Mouse (Mus musculus) lung, postnatal 10 days (tissue): ENCODE measurements around the gene Ikzf2.

Experiments
- DNase-seq: peaks from one replicate; pipeline ENCODE4 v3.0.0; 2021

Gene Ikzf2

DNA sequence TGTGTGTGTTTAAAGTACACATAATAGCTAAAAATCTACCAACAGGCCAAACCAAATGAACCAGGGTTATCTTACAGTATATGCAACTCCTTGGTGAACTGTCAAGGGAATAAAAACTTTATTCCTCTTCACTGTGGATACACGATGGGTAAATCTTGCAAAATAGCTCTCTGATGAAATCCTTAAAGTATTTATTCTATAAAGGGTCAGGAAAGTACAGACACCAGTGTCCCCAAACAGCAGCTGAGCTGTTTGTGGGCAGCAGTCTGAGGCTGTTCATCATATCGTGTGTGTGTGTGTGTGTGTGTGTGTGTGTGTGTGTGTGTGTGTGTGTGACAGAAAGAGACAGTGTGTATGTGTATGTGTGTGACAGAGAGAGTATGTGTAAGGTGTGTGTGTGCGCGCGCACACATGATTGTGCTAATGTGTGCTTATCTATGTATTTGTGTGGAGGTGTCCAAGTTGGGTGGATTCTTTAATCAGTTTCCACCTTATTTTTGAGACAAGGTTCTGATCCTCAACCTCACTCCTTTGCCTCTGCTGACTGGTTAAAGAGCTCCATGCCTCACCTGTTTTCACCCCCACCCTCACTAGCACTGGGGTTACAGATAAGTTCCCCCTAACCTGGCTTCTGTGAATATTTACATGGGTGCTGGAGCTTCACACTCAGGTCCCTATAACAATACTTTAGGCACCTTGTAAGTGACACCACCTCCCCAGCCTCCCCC is 102.9 kb downstream of the Ikzf2 start:
- DNase-seq, result no peak

DNA sequence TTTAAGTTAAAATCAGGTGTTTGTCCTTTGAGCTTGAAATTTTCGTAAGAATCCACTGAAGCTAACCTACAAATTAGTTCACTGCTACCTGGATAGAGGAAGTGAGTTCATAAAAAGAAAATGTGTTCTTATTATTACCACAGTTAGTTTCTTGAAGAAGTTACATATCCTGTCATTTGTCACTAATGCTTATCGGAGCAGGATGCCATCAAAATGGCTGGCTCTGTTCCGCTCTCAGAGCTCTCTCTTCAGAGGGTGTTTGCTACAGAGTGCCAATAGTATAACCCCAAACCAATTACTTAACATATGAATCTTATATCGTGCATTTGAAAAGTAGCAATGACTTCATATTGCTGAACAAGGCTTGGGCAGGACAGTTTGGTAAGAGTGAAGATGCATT is 108.1 kb downstream of the Ikzf2 start:
- DNase-seq, result no peak

DNA sequence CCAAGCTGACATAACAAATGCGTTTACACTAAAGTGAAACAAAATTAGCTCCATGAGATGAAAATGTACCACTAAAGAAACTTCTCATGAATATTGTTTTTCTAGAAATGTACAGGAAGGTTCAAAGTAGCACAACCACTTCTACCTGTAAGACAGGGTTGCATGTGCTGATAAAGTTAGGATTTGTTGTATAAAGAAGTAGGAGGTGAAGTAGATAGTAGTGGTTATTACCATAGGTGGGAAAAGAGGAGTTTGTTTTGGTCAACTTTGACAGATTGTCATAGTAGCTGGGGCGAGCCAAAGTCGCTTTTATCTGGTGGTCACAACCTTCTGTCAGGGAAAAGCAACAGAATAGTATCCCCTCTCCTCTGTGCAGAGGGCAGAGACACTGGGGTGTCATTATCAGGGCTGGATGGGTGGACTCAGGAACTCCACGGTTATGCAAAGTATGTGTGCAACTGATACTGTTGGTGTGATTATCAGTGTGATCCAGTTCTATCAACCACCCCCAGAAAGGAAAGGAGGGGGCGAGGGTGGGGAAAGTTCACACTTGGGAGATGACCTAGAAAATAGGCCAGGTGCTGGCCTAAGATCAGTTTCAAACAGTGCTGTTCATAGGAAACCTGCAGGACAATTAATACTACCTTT is 127.5 kb downstream of the Ikzf2 start:
- DNase-seq, result no peak

DNA sequence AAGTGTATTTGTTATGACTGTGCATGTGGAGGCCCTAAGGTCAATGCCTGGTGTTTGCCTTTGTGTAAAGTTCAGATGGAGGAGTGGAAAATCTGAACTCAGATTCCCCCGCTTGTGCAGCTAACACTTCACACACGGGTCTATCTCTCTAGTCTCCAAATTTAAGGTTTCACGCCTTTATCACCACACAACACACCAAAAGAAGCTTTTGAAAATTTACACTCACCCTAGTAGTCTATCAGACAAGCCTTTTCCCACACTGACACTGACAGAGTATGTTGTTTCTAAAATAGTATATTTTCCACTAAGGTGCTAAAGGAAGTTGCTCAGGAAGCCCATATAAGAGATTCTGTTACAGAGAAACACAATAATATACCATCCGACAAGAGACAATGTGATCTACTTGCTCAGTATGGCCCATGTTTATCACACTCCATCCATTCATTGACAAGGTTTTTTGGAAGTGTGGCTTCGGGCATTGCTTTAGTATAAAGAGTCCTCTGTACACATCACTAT is 131.4 kb downstream of the Ikzf2 start:
- no peak for DNase-seq

DNA sequence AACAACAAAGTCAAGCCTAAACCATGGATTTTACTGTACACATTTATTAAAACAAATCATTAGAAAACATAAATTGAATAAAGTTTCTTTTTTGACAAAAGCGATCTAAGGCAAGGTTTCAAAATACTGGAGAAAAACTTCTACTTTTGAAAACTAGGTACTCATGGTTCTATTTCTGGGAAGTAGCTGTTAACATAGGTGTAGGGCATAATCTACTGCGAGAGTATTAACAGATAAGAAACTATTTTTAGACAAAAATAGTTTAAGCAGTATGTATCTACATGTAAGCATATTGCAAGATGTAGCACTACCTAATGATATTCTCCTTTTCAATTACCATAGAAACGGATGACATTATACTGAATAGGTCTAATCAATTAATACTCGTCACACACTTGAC is 137.1 kb downstream of the Ikzf2 start:
- no peak for DNase-seq

DNA sequence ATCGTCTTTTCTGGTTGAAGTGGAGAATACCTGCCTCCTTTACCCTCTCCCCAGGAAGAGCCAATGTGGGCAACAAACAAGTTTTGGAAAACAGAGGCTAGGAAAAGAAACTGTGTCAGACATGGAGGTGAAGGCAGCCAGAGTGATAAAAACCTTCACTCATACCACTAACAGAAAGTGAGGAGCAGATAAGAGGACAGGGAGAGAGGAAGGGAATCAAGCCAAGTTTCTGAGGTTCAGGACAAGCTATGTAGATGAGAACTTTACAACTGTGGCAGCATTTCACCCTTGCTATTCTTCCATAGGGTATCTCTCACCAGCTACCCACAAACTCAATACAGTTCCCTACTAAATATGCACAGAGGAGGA is 141.2 kb downstream of the Ikzf2 start:
- DNase-seq, result no peak

DNA sequence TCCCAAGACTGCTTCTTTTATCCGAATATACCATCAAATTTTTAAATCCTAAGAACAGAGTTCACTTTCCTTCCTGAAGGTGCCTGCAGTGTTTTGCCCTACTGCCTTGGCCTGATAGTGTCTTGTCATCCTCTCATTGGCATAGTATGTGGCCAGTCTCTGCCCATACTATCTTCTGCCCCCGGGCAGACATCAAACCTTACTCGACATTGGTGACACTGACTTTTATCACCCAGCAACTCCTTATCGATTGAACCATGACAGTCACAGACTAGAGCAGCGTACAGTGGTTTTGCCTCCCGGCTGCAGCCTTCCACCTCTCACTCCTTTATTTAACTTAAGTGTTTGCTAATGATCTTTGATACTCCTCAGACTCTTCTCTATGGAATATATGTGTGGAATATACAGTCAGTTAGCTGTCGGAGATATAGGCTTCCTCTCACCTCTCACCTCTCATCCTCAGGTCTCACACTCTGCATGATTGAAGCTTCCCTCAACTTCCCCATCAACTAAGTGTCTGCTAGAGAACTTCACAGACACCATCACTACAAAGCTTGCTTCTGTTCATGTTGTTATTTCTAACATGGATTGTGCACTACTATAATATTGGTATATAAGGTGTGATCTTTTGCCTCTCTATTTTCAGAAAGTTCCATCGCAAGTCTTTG is 141.7 kb downstream of the Ikzf2 start:
- no peak for DNase-seq

DNA sequence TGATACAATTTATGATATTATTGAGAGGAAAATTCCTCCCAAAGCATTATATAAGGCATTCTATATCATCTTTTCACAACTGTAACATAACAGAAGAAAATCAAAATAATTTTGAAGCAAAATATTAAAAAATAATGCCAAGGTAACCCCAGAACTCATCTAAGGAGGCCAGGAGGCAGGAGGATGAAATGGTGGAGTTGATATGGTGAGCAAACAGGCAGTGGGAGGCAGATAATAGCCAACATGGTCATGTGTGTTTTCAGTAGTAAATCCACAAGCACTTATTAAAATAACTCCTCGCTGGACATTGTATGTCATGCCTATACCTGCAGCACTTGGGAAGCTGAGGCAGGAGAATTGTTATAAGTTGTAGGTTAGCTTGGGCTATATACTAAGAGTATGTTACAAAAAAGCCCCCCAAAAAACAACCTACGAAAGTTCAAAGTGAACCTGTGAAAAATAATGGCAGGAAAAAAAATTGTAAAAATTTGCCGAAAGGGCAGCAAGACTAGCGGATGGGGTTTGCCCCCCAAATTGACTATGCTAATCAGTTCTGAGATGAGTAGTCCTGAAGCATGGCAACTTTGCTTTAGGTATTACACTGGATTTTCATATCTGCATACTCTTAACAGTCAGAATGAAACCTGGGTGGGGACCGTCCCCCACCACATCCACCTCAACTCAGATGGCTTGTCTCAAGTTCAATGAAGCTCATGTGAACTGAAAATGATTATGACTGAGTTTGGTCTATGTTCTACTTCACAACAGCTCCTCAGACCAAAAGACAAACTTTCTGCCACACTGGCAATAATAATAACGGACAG is 143.1 kb downstream of the Ikzf2 start:
- DNase-seq, result no peak

DNA sequence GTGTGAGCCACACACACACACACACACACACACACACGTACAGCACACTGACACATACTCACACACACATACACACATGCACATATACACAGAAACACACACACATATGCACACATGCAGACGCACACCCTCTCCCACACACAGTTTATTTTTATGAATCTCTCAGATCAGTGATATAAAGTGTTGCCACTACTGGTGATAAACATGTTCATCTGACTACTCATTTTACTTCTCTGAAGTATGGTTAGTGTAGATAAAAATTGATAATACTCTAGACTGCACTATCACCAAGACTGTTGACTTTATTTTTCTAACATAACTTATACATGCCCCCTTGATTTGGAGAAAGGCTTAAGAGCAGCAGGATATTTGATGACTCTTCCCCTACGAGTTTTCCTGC is 144.5 kb downstream of the Ikzf2 start:
- no peak for DNase-seq

DNA sequence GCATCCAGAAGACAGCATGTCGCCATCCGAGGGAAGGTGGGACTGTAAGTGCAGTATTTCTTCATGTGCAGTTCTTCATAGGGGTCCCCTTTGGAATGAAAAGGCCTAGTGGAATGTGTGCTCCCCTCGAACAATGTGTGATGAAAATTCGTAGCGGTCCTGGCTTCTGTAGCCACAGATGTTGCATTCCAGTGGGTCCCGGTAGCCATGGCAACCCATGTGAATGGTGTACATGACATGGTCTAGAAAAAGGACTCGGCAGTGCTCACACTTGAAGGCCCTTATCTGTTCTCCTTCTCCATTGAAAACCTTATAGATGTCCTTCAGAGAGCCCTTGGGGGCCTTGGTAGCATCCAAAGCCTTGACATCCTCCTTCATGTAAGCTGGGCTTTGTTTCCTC is 148.4 kb downstream of the Ikzf2 start:
- no peak for DNase-seq

DNA sequence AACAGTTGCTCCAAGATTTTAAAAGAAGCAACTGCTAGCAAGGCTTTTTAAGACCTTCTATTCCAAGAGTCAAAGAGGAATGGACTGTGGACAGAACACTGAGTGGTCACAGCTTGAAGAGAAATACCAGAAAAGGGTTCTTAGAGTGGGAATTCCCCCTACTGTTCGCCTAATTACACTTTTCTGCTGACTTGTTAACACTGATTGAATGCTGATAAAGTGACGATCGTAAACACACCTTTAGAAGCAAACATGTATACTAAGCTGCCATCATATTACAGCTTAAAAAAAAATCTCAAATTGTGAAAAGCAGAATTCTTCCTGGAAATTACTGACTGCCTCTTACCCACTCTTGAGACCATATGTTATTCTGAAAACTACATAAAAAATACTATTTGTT is 149.4 kb downstream of the Ikzf2 start:
- no peak for DNase-seq

DNA sequence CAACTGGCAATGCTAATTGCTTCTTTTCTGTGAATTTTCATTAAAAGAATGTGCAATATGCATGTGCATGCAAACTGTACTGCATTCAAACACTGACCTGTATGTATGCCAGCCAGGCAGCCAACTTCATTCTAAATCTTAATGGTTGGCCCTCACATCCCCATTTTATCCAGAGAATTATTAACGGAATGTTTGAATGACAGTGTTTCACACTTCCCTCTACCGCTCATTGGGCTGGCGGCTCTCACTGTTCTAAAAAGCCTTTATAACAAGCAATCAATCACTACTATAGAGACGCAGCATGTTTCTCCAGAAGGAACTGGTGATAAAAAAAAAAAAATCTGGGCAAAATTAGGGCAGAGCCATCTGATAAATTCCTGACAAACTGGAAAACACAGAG is 151.5 kb downstream of the Ikzf2 start:
- no peak for DNase-seq

DNA sequence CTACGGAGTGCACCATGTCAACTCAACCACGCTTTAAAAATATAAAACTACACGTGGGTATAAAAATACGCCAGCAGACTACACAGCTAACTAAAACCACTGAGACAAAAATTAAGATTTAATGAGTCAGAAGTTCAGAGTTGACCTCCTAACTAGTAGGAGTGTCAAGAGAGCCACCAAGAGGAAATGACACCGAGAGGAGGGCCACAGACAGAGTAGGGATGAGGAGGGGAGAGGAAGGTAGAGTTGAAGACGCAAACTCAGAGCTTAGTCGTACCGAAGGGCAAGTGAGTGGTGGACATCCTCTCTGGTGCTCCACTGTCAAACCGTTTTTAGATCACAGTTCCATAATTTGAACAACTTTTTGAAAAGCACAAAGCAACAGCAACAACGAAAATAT is 154.0 kb downstream of the Ikzf2 start:
- DNase-seq, result no peak

DNA sequence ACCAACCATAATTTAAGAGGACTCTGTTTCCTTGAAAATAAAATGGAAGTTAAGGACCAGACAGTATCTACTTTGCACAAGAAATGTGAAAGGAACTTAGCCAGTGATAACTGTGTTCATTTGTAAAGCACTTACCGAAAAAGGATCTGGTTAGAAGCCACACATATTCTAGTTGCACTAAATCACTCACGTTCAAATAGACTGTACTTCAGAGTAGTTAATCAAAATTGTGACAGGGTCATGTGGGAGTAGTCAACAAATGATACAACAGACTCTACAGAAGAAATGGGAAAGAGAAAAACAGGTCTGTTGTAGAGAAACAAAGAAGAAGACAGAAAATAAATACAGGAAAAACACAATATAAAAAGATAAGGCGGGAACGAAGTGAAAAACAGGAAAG is 158.3 kb downstream of the Ikzf2 start:
- DNase-seq, result no peak

DNA sequence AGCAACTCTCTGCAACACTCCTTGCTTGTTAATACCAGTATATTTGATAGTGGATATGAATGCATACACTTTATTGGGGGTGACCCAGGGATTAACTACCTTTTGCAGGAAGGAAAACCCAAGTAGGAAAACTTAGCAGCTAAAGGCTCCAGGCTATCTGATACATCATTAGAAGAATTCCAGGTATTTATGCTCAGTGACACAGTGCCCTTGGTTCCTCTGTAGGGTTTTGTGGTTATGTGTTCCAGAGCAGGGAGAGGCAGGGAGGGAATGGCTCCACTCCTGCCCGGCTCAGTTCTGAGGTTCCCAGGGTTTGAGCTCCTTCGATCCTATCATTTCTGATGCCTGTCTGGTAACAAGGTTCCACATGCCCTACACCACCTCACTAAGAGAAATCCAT is 165.4 kb downstream of the Ikzf2 start:
- no peak for DNase-seq

DNA sequence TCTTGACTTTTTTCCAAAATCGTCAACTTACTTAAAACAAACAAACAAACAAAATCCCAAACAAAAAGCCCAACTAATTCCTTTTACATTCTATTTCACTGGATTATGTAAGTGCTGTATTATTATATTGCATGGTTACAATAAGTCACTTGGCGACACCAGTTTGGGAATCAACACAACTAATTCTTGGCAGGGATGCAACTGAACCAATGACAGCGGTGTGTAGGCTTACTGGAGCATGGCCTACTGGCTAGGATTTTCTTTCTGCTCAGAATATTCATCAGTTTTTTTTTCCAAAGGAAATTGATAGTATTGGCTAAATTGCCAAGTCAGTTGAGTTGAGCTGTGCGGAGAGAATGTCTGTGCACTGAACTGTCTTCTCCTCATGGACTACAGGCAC is 167.7 kb downstream of the Ikzf2 start:
- no peak for DNase-seq

DNA sequence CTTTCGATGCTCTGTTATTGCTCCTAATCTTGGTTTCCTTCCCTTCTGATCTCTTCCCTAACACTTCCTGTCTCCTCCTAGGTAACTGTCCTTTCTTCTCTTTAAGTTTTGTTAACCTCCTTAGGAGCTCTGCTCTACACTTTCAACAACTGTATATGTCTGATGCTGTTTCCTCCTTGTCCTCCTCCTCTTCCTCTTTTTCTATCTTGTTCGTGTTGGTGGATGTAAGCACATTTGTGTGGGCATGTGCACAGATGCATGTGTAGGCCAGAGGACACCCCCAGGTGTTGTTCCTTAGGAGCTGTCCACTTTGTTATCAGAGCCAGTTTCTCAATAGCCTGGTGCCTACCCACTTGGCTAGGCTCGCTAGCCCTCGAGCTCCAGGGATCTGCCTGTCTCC is 169.0 kb downstream of the Ikzf2 start:
- DNase-seq, result no peak

DNA sequence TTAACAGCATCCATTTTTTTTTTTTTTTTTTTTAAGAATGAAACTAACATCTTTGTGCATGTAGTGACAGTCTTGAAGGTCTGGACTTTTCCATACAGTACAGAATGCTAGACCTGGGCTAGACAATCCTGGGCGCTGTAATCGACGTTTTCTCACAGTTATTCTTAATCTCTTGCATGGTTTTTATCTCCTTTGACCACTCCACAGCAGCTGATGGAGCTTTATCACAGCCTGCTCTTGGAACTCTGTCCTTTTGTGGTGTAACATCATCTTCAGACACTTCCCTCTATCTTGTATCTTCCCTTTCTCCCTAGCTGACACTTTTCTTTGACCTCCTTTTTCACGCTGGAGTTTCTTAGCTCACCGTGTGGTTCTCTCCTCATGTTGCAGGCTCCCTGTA is 170.9 kb downstream of the Ikzf2 start:
- no peak for DNase-seq

DNA sequence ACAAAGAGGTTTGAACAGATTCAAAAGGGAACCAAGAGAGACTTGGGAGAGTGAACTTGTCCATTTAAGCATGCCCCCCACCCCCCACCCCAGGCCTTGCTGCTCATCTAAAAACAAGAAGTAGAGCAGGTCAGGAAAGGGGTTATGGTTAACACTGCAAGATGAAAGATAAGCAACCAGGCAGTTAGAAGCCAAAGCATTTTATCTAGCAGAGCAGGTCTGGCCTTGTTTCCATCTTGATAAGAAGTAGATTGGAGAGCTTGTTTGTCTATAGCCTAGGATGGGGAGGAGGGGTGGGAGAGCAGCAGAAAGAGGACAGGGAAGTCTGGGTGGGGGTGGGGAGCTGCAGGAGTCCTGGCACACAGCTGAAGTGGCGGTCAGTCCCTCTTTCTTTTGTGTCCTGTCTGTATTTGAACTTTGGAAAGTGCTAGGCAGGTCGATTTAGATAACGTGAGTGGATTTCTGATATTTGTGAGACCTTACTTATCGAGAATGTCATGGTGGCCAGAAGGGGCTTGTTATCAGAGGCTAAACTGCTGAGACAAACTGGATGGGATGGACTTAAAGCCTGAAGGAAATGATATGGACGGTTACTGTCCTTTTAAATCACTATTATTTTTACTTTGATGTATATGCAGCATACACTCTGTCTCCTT is 173.3 kb downstream of the Ikzf2 start:
- DNase-seq, result no peak

DNA sequence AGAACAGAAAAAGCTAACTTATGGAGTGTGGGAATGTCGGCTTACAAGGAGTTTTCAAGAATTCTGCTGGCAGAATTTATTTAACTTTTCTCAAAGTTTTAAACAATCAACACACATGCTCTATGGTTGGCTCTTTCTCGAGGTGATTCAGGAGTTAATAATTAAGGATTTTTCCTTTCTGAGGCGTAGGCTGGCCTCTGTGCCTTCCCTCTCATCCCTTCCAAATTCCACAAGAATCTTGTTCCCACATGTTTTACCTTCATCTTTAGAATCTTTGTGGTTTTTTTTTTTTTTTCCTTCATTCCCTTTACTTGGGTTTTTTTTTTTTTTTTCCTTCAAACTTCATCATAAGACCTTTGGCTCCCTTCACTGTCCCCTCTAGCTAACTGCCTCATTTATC is 178.8 kb downstream of the Ikzf2 start:
- no peak for DNase-seq

DNA sequence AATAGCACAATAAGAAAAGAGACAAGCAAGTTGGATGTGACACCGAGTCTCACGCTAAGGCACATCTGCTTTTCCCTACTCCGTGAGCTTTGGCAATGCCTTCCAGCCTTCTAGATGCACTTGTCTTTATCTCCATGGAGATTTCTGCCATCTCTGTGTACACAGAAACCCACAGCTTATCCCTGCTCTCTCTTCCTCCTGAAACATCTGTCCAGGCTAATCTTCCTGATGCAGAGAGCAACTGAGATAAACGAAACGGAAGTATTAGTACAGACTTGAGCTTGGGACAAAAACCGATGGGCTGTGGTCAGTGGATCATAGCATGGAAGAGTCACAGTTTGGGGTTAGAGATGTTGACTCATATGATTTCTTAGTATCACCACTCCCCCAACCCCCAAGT is 179.5 kb downstream of the Ikzf2 start:
- DNase-seq, result no peak

DNA sequence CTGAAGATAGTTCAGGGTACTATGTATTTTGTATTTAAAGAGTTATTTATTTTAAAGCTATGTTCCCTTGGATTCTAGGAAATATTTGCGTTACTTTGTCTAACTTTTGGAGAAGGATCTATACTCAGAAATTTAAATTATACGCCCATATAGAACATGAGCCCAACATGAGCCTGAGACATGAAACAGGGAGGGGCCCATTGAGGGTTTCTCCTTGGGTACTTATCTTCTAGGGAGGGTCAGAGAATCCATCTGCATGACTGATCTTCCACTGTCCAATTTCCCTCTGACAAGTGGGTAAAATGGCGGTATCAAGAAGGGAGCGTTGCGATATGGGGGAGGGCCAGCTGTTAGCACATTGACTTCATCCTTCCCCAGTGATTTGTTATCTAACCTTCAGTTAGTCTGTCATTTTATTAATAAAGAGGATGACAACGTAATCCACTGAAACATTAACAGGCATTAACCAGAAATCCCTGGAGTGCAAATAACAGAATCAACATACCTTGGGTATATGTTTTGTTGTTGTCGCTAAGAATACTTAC is 180.4 kb downstream of the Ikzf2 start:
- no peak for DNase-seq

DNA sequence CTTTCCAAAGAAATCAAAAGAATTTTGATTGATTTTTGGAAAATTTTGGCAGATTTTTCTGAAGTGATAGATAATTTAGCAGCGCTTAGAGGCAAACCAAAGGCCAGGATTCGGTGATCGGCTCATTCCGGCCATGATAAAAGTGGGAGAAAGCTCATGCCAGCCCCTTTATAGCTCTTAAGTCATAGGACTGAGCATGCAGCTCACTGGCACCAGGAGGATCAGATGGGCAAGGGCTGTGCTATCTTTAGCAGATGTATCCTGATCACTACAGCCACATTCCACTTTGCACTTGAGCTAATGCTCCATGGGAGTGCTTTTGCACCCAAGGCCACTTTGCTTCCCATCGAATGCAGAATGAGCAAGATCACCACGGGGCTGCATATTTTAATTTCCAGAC is 181.0 kb downstream of the Ikzf2 start:
- no peak for DNase-seq
